Mouse (Mus musculus): ENCODE measurements around the gene 4930412O13Rik. TPM values are rescaled to one million over a fixed set of nuclear protein-coding genes. Genes with fewer than 3 reads are reported as not detected.
A peak's percentile ranks its signal among the peaks of the same experiment; 100 is the strongest.

4930412O13Rik gene
- polyA plus RNA-seq, 1 experiment: not detected

- TF ChIP-seq CTCF (IDR thresholded peaks at IDR 0.05; ENCODE audit: extremely low read depth, insufficient read depth, low read length): no peak
- TF ChIP-seq POLR2A (IDR thresholded peaks at IDR 0.05; ENCODE audit: extremely low read depth, insufficient read depth, low read length): no peak
- Histone ChIP-seq H3K27ac (ENCODE audit: insufficient read depth, low read length) (no peak overlapping the region), H3K4me1 (ENCODE audit: control insufficient read depth, insufficient read depth, low read length) (no peaks in the 10 kb centered on the region), H3K4me3 (ENCODE audit: insufficient read depth, low read length) (no peak overlapping the region)
Observed at GRCm38 (mm10) chr2:9886031-9886430, 5.0 kb downstream of the 4930412O13Rik start.

GRCm38 (mm10) chr2:9886921-9887610, 6.0 kb downstream of the 4930412O13Rik start:
- Histone ChIP-seq H3K4me1 (ENCODE audit: control insufficient read depth, insufficient read depth, low read length) (no peaks in the 10 kb centered on the region), H3K4me3 (ENCODE audit: insufficient read depth, low read length) (no peak overlapping the region), H3K27ac (ENCODE audit: insufficient read depth, low read length) (no peak overlapping the region)
- TF ChIP-seq POLR2A (IDR thresholded peaks at IDR 0.05; ENCODE audit: extremely low read depth, insufficient read depth, low read length) (no peak), CTCF (IDR thresholded peaks at IDR 0.05; ENCODE audit: extremely low read depth, insufficient read depth, low read length) (no peak)

GRCm38 (mm10) chr2:9887636-9888035, 6.6 kb downstream of the 4930412O13Rik start:
- Histone ChIP-seq H3K4me1 (ENCODE audit: control insufficient read depth, insufficient read depth, low read length) (no peaks in the 10 kb centered on the region), H3K27ac (ENCODE audit: insufficient read depth, low read length) (no peak overlapping the region), H3K4me3 (ENCODE audit: insufficient read depth, low read length) (no peak overlapping the region)
- TF ChIP-seq POLR2A (IDR thresholded peaks at IDR 0.05; ENCODE audit: extremely low read depth, insufficient read depth, low read length): no peak
- no peak for TF ChIP-seq CTCF (IDR thresholded peaks at IDR 0.05; ENCODE audit: extremely low read depth, insufficient read depth, low read length)

GRCm38 (mm10) chr2:9888913-9889650, 8.0 kb downstream of the 4930412O13Rik start, which contains the start of gene 9230102O04Rik:
Gene 9230102O04Rik, minus strand, starts transcription at chr2:9889540.
- H3K4me3 ChIP-seq (ENCODE audit: insufficient read depth, low read length): no peak within 1 kb of the TSS
- no peak within 1 kb of the TSS for H3K27ac ChIP-seq (ENCODE audit: insufficient read depth, low read length)
- TF ChIP-seq CTCF (IDR thresholded peaks at IDR 0.05; ENCODE audit: extremely low read depth, insufficient read depth, low read length) (0 out of 2 replicates have a peak, but pooled peaks have one; percentile 5), POLR2A (IDR thresholded peaks at IDR 0.05; ENCODE audit: extremely low read depth, insufficient read depth, low read length) (no peak)
- H3K4me1 ChIP-seq (ENCODE audit: control insufficient read depth, insufficient read depth, low read length): no peaks in the 10 kb centered on the region

GRCm38 (mm10) chr2:9889651-9890183, 8.7 kb downstream of the 4930412O13Rik start, which contains the start of gene Gata3:
Gene Gata3, minus strand, starts transcription at chr2:9890034.
- H3K4me1 ChIP-seq (ENCODE audit: control insufficient read depth, insufficient read depth, low read length): no peaks in the 10 kb centered on the region
- no peak within 1 kb of the TSS for H3K4me3 ChIP-seq (ENCODE audit: insufficient read depth, low read length)
- H3K27ac ChIP-seq (ENCODE audit: insufficient read depth, low read length): no peak within 1 kb of the TSS
- no peak for TF ChIP-seq CTCF (IDR thresholded peaks at IDR 0.05; ENCODE audit: extremely low read depth, insufficient read depth, low read length)
- TF ChIP-seq POLR2A (IDR thresholded peaks at IDR 0.05; ENCODE audit: extremely low read depth, insufficient read depth, low read length): no peak

- Histone ChIP-seq H3K4me1 (ENCODE audit: control insufficient read depth, insufficient read depth, low read length) (no peaks in the 10 kb centered on the region), H3K27ac (ENCODE audit: insufficient read depth, low read length) (no peak overlapping the region), H3K4me3 (ENCODE audit: insufficient read depth, low read length) (no peak overlapping the region)
- TF ChIP-seq CTCF (IDR thresholded peaks at IDR 0.05; ENCODE audit: extremely low read depth, insufficient read depth, low read length): no peak
Observed at GRCm38 (mm10) chr2:9890251-9890650, 9.2 kb downstream of the 4930412O13Rik start.

GRCm38 (mm10) chr2:9890906-9891305, 9.9 kb downstream of the 4930412O13Rik start:
- Histone ChIP-seq H3K27ac (ENCODE audit: insufficient read depth, low read length) (no peak overlapping the region), H3K4me3 (ENCODE audit: insufficient read depth, low read length) (no peak overlapping the region), H3K4me1 (ENCODE audit: control insufficient read depth, insufficient read depth, low read length) (no peaks in the 10 kb centered on the region)
- no peak for TF ChIP-seq POLR2A (IDR thresholded peaks at IDR 0.05; ENCODE audit: extremely low read depth, insufficient read depth, low read length)
- TF ChIP-seq CTCF (IDR thresholded peaks at IDR 0.05; ENCODE audit: extremely low read depth, insufficient read depth, low read length): no peak

GRCm38 (mm10) chr2:9892541-9892940, 11.5 kb downstream of the 4930412O13Rik start:
- no peak for TF ChIP-seq CTCF (IDR thresholded peaks at IDR 0.05; ENCODE audit: extremely low read depth, insufficient read depth, low read length)
- no peak for TF ChIP-seq POLR2A (IDR thresholded peaks at IDR 0.05; ENCODE audit: extremely low read depth, insufficient read depth, low read length)
- H3K4me3 ChIP-seq (ENCODE audit: insufficient read depth, low read length): no peak overlapping the region
- H3K27ac ChIP-seq (ENCODE audit: insufficient read depth, low read length): no peak overlapping the region
- H3K4me1 ChIP-seq (ENCODE audit: control insufficient read depth, insufficient read depth, low read length): no peaks in the 10 kb centered on the region

- no peak overlapping the region for H3K27ac ChIP-seq (ENCODE audit: insufficient read depth, low read length)
Observed at GRCm38 (mm10) chr2:9893272-9893953, 12.4 kb downstream of the 4930412O13Rik start.

More at GRCm38 (mm10) chr2:9893272-9893953, 12.4 kb downstream of the 4930412O13Rik start:
- no peaks in the 10 kb centered on the region for H3K4me1 ChIP-seq (ENCODE audit: control insufficient read depth, insufficient read depth, low read length)
- no peak overlapping the region for H3K4me3 ChIP-seq (ENCODE audit: insufficient read depth, low read length)
- no peak for TF ChIP-seq CTCF (IDR thresholded peaks at IDR 0.05; ENCODE audit: extremely low read depth, insufficient read depth, low read length)
- no peak for TF ChIP-seq POLR2A (IDR thresholded peaks at IDR 0.05; ENCODE audit: extremely low read depth, insufficient read depth, low read length)

Data from cortical plate, adult 2 months (tissue).